Mouse (Mus musculus) A20 (cell line): ENCODE results near the gene Gm11756.
"Not testable (repeated sequence)": the region's sequence is repeated elsewhere in the genome, so short reads cannot be mapped to it uniquely, and the experiment has no call there.

Experiments
- DNase-seq: peaks from one replicate; pipeline ENCODE4 v3.0.0-alpha.2; 2011; ENCODE audit warnings: low read depth, low spot score

Gm11756 gene

DNA sequence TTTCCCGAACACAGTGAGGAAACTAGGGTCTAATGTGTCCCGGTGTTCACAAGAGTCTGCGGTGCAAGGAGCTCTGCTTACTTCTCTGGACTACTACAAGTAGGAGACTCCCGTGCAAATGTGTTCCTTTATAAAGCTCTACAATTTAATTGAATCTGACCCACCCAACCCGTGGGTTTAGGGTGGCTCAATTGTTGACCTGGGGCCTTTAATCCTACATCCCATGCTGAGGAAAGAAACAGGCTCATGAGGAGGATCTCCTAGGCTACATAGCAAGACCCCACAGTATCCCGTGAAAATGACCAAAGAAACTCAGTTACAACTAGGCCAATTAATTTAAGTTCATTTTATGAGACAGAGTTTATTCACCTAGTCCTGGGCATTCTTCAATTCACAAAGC lies at the start of gene Gm11756:
Gm11756 (minus strand) TSS at position 101 of the 400 bp plus-strand sequence.
- DNase-seq = not testable (repeated sequence)

DNA sequence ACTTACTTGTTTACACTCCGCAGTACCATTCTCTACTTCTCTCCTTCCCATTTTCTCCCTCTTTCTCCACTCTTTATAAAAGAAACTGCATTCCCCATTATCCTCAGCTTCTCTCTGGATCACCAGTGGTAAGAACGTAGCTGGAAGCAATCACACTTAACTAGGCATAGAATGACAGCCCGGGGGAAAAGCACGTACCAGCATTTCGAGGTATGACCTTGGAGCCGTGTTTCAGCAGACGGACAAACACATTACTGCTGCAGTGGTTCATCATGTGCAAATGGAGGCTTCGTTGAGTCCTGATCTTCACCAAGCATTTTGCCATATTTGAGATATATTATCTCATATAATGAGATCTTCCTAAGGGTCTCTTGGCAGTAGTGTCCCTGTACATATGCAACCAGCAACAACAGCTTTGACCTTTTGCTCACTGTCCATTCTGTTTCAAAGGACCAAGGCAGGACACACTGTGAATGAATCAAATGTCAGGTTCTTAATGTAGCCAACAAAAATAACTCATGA lies 29.9 kb upstream of the Gm11756 start, which contains the start of gene 2310002L09Rik:
2310002L09Rik (minus strand) TSS at position 472 of the 522 bp plus-strand sequence.
- no peak for DNase-seq

DNA sequence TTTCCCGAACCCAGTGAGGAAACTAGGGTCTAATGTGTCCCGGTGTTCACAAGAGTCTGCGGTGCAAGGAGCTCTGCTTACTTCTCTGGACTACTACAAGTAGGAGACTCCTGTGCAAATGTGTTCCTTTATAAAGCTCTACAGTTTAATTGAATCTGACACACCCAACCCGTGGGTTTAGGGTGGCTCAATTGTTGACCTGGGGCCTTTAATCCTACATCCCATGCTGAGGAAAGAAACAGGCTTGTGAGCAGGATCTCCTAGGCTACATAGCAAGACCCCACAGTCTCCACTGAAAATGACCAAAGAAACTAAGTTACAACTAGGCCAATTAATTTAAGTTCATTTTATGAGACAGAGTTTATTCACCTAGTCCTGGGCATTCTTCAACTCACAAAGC lies 14.7 kb downstream of the Gm11756 start, which contains the start of gene Gm13871:
Gm13871 (minus strand) TSS at position 101 of the 400 bp plus-strand sequence.
- DNase-seq = not testable (repeated sequence)

DNA sequence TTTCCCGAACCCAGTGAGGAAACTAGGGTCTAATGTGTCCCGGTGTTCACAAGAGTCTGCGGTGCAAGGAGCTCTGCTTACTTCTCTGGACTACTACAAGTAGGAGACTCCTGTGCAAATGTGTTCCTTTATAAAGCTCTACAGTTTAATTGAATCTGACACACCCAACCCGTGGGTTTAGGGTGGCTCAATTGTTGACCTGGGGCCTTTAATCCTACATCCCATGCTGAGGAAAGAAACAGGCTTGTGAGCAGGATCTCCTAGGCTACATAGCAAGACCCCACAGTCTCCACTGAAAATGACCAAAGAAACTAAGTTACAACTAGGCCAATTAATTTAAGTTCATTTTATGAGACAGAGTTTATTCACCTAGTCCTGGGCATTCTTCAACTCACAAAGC lies 29.5 kb downstream of the Gm11756 start, which contains the start of gene Gm11757:
Gm11757 (minus strand) TSS at position 101 of the 400 bp plus-strand sequence.
- not testable (repeated sequence) for DNase-seq

DNA sequence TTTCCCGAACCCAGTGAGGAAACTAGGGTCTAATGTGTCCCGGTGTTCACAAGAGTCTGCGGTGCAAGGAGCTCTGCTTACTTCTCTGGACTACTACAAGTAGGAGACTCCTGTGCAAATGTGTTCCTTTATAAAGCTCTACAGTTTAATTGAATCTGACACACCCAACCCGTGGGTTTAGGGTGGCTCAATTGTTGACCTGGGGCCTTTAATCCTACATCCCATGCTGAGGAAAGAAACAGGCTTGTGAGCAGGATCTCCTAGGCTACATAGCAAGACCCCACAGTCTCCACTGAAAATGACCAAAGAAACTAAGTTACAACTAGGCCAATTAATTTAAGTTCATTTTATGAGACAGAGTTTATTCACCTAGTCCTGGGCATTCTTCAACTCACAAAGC lies 44.4 kb downstream of the Gm11756 start, which contains the start of gene Gm11758:
Gm11758 (minus strand) TSS at position 101 of the 400 bp plus-strand sequence.
- not testable (repeated sequence) for DNase-seq
